Mouse (Mus musculus) heart, postnatal 0 days (tissue): ENCODE results near the gene Nrxn2.

Experiments
- CTCF ChIP-seq: IDR thresholded peaks from 2 replicates; pipeline ENCODE4 v1.5.1; 2016; ENCODE audit warnings: antibody characterized with exemption, control low read depth, low read depth
- EP300 ChIP-seq: IDR thresholded peaks from 2 replicates; pipeline ENCODE4 v1.6.1; 2016; ENCODE audit warnings: antibody characterized with exemption, low read depth

GRCm38 (mm10) chr19:6374571-6374970 is 44.0 kb upstream of the Nrxn2 start:
- no peak for TF ChIP-seq EP300
- TF ChIP-seq CTCF: no peak
